Mouse (Mus musculus): ENCODE measurements around the gene Zfp503.

GRCm38 (mm10) chr14:21983950-21984730, 5.3 kb downstream of the Zfp503 start:
- TF ChIP-seq CTCF (IDR thresholded peaks at IDR 0.05; ENCODE audit: extremely low read depth, insufficient read length, insufficient replicate concordance, low read depth, low read length) (no peak), POLR2A (IDR thresholded peaks at IDR 0.05; ENCODE audit: low read depth, low read length) (no peak)

Measured in small intestine, adult 2 months (tissue).